Mouse (Mus musculus) kidney, embryonic 15.5 days (tissue): ENCODE results near the gene Lrrc28. TPM values are rescaled to one million over a fixed set of nuclear protein-coding genes. Genes with fewer than 3 reads are reported as not detected.

Experiments used
- ATAC-seq: fragments of 200-750 bp; cut with Nextera tagmentation; replicated peaks from 2 replicates; pipeline ENCODE4 v1.8.0; 2017; ENCODE audit warnings: moderate TSS enrichment; ENCODE audit not compliant: low FRiP score
- H3K27ac ChIP-seq: fragments of 300-500 bp; sonication (generic); 2 replicates; pipeline ENCODE4 v1.5.1; 2015; ENCODE audit warnings: mild to moderate bottlenecking, inconsistent platforms
- H3K27me3 ChIP-seq: fragments of 300-500 bp; sonication (generic); 2 replicates; pipeline ENCODE4 v1.6.1; 2015; ENCODE audit warnings: inconsistent platforms
- H3K36me3 ChIP-seq: fragments of 300-500 bp; sonication (generic); 2 replicates; pipeline ENCODE4 v1.6.1; 2015; ENCODE audit warnings: inconsistent platforms
- H3K4me1 ChIP-seq: fragments of 300-500 bp; sonication (generic); 2 replicates; pipeline ENCODE4 v1.6.1; 2015; ENCODE audit warnings: inconsistent platforms
- H3K4me2 ChIP-seq: fragments of 300-500 bp; sonication (generic); 2 replicates; pipeline ENCODE4 v1.6.1; 2015; ENCODE audit warnings: moderate library complexity, mild to moderate bottlenecking, inconsistent platforms
- H3K4me3 ChIP-seq: fragments of 300-500 bp; sonication (generic); replicated peaks from 2 replicates; pipeline ENCODE4 v1.5.1; 2015; ENCODE audit warnings: mild to moderate bottlenecking, inconsistent platforms
- H3K9ac ChIP-seq: fragments of 300-500 bp; sonication (generic); 2 replicates; pipeline ENCODE4 v1.6.1; 2015; ENCODE audit warnings: mild to moderate bottlenecking, inconsistent platforms
- H3K9me3 ChIP-seq: fragments of 300-500 bp; sonication (generic); replicated peaks from 2 replicates; pipeline ENCODE4 v1.6.1; 2016; ENCODE audit warnings: inconsistent platforms
- WGBS: fragments of 180-500 bp; shearing (Covaris S2); methylation state at CpG from one replicate; pipeline ENCODE4 v1.1.7; 2015; ENCODE audit warnings: mixed read lengths; 5-methylcytosine and 5-hydroxymethylcytosine counted together
- polyA plus RNA-seq: library from polyadenylated mRNA; unstranded; fragments of >200 nt; fragmentation: Nextera tagmentation; extraction: Ambion mirVana; gene quantifications from 2 replicates; pipeline ENCODE4 v1.2.1, GENCODE M21; 2015

Lrrc28 gene
- polyA plus RNA-seq, 1 experiment from 2014 or later: 15.3 TPM

GRCm38 (mm10) chr7:67549073-67549561 is 96.0 kb downstream of the Lrrc28 start:
- Histone ChIP-seq H3K9me3 (no peaks in the 10 kb centered on the region), H3K4me3 (no peak overlapping the region), H3K27me3 (no peaks in the 10 kb centered on the region), H3K36me3 (no peaks in the 10 kb centered on the region), H3K4me2 (no peak overlapping the region), H3K9ac (no peak overlapping the region), H3K27ac (no peak overlapping the region), H3K4me1 (no peaks in the 10 kb centered on the region)
- ATAC-seq: peak; percentile 79; the same call in 1 of the 2 replicates
- 20% methylated on average over 6 of the region's 6 CpGs for WGBS

DNA sequence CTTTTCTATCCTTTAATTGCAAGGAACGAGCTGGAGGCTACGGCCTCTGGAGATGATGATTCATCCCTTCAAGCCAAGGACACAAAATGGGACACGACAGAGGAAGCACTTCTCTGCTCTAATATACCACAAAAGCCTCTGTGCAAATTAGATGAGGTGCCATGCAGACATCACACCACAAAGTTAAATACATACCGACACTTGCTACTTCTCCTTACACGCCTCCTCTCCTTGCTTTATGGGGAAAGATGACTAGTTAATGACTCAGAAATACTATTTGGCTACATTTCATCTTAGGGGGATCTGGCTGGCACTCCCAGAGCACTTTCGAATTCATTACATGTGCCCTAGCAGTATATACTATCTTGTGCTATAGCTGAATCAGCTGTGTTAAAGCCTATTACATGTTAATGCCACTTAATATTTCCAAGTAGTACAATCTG is 96.4 kb downstream of the Lrrc28 start:
- Histone ChIP-seq H3K4me1 (no peaks in the 10 kb centered on the region), H3K4me2 (no peak overlapping the region), H3K36me3 (no peaks in the 10 kb centered on the region), H3K4me3 (no peak overlapping the region), H3K27ac (no peak overlapping the region), H3K9ac (no peak overlapping the region), H3K9me3 (no peaks in the 10 kb centered on the region), H3K27me3 (no peaks in the 10 kb centered on the region)
- WGBS: 81% methylated on average over 6 of the region's 6 CpGs
- no peak for ATAC-seq

GRCm38 (mm10) chr7:67546282-67546681 is 98.8 kb downstream of the Lrrc28 start:
- Histone ChIP-seq H3K36me3 (no peaks in the 10 kb centered on the region), H3K4me2 (no peak overlapping the region), H3K4me3 (no peak overlapping the region), H3K27ac (no peak overlapping the region), H3K9ac (no peak overlapping the region), H3K4me1 (no peaks in the 10 kb centered on the region), H3K27me3 (no peaks in the 10 kb centered on the region), H3K9me3 (no peaks in the 10 kb centered on the region)
- no peak for ATAC-seq
- WGBS: 87% methylated on average over 5 of the region's 5 CpGs

DNA sequence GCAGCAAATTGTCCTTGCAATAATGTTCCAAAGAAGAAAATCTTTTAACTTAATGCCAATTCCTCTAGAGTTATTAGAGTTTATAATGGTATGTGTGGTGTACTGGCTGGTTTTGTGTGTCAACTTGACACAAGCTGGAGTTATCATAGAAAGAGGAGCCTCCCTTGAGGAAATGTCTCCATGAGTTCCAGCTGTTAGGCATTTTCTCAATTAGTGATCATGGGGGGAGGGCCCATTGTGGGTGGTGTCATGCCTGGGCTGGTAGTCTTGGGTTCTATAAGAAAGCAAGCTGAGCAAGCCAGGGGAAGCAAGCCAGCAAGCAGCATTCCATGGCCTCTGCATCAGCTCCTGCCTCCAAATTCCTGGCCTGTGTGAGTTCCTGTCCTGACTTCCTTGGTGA is 100.5 kb downstream of the Lrrc28 start:
- no peaks in the 10 kb centered on the region for H3K9me3 ChIP-seq
- no peak overlapping the region for H3K9ac ChIP-seq
- H3K27ac ChIP-seq: no peak overlapping the region
- H3K4me3 ChIP-seq: no peak overlapping the region
- H3K36me3 ChIP-seq: no peaks in the 10 kb centered on the region
- H3K4me2 ChIP-seq: no peak overlapping the region
- no peaks in the 10 kb centered on the region for H3K27me3 ChIP-seq
- H3K4me1 ChIP-seq: no peaks in the 10 kb centered on the region
- no peak for ATAC-seq

- 77% methylated on average over 6 of the region's 6 CpGs for WGBS
- Histone ChIP-seq H3K27me3 (no peaks in the 10 kb centered on the region), H3K4me3 (no peak overlapping the region), H3K4me1 (no peaks in the 10 kb centered on the region), H3K27ac (no peak overlapping the region), H3K36me3 (no peaks in the 10 kb centered on the region), H3K9ac (no peak overlapping the region), H3K4me2 (no peak overlapping the region), H3K9me3 (no peaks in the 10 kb centered on the region)
- no peak for ATAC-seq
Measured at GRCm38 (mm10) chr7:67543641-67544040, 101.4 kb downstream of the Lrrc28 start.

DNA sequence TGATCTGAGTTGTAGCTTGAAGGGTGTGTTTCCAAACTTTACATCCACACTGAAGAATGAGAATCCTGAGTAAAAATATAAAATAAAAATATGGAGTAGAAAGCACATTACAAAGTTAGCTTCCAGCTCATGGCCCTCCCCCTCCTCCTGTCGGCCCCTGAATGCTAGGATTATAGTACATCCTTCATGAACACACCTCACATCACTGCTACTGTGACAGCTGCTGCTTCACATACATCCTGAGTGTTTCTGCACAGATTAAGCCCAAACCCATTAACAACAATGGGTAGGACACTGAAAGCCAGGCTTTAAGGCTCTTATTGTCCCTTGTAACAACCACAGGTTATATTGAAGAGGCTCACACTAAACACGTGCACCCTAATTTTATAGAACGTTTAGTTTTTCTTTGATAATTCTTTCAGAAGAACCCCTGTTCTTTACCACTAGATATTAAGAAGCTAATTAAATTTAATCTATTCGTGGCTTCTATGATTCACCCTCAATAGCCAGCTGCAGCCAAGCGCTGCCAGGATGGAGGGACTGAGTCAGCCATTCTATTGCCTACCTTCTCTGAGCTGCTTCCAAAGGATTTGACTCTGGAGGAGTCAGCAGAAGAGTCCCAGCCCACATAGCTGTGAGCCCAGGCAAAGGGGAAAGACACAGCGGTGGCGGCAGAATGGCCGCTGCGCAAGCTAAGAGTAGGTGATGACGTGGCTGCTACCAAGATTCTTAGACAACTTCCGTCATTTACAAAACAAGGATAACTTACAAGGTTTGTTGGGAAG is 108.3 kb downstream of the Lrrc28 start:
- Histone ChIP-seq H3K27ac (no peak overlapping the region), H3K27me3 (no peaks in the 10 kb centered on the region), H3K9ac (no peak overlapping the region), H3K36me3 (no peaks in the 10 kb centered on the region), H3K4me1 (no peaks in the 10 kb centered on the region), H3K4me3 (no peak overlapping the region), H3K4me2 (no peak overlapping the region), H3K9me3 (no peaks in the 10 kb centered on the region)
- 91% methylated on average over 11 of the region's 11 CpGs for WGBS
- ATAC-seq: no peak

DNA sequence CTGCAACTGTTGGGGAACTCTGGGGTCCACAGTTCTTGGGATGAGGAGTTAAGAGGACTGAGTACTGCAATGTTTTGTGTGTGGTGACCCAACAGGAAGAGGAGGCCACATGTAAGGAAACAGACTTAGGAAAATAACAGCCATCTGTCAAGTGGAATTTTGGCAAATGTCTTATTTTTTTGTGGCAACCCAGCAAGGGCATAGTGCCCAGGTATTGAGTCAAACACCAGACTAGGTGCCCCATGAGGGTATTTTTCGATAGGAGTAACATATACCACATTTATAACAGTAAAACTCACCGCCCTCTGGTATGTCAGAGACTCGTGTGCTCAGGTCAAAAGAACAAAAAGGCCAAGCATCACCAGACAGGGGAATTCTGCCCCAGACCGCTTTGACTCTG is 109.1 kb downstream of the Lrrc28 start:
- Histone ChIP-seq H3K9ac (no peak overlapping the region), H3K27me3 (no peaks in the 10 kb centered on the region), H3K4me2 (no peak overlapping the region), H3K36me3 (no peaks in the 10 kb centered on the region), H3K4me1 (no peaks in the 10 kb centered on the region), H3K9me3 (no peaks in the 10 kb centered on the region), H3K27ac (no peak overlapping the region), H3K4me3 (no peak overlapping the region)
- WGBS: 73% methylated on average over 4 of the region's 4 CpGs
- no peak for ATAC-seq

DNA sequence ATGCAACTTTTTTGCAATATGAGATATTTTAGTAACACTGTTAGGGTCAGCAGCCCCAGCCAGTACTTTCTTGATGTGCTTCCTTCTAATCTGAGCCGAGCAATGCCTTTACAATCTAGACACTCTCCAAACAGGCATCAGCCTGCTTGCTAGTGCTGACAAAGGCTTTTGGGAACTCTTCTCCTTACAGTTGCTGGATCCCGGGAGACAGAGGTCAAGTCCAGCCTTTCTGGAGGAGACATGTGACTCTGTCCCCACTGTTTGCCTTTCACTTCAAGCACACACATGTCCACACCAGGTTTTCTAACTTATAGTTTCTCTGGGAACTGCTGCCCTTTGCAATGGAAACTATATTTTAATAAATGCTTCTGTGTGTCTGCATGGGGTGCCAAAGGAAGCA is 114.1 kb downstream of the Lrrc28 start:
- no peaks in the 10 kb centered on the region for H3K27me3 ChIP-seq
- H3K9ac ChIP-seq: no peak overlapping the region
- ATAC-seq: no peak
- WGBS: 49% methylated on average over 2 of the region's 2 CpGs
- no peaks in the 10 kb centered on the region for H3K9me3 ChIP-seq
- H3K4me1 ChIP-seq: peaks cover 5% of the 10 kb centered on the region; the same call in 1 of the 2 replicates
- H3K36me3 ChIP-seq: no peaks in the 10 kb centered on the region
- no peak overlapping the region for H3K4me2 ChIP-seq
- no peak overlapping the region for H3K4me3 ChIP-seq
- no peak overlapping the region for H3K27ac ChIP-seq

DNA sequence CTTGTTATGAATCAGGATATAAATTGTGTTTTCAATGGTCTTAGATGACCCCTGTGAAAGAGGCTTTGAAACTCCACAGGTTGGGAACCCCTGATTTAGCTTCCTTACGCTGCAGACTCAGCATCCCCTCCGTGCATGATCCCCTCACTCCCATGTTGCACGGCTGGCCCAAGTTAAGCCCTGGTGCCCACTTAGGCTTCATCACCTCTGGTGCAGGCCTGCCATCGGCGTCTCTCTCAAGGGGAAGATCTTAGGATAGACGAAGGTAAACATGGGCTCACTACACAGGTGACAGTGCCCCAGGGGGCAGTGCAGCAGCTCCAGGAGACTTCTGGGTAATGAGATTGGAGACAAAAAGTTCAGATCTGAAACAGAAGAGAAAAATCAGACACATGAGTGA is 115.7 kb downstream of the Lrrc28 start:
- Histone ChIP-seq H3K9ac (no peak overlapping the region), H3K4me3 (no peak overlapping the region), H3K36me3 (no peaks in the 10 kb centered on the region), H3K4me2 (no peak overlapping the region), H3K4me1 (peaks cover 5% of the 10 kb centered on the region; the same call in 1 of the 2 replicates), H3K27ac (no peak overlapping the region), H3K27me3 (no peaks in the 10 kb centered on the region), H3K9me3 (no peaks in the 10 kb centered on the region)
- ATAC-seq: no peak
- WGBS: 79% methylated on average over 6 of the region's 6 CpGs

DNA sequence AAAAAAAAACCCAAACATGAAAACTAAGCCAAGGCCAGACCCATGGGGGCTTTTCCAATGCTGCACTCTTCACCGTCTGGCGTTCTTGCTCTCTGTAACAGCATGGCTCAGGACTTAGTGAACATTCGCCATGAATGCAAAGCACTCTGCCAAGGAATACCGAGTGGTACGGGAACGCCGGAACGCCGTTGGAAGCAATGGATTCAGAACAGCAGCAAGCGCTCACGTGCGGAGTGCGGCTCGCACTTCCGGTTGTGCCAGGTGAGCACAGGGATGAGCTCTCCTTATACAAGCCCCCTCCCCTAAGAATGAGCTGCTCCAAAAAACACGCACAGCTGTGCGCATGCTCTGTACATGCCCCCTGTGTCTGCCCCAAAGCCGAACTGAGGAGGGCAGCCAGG is 116.2 kb downstream of the Lrrc28 start:
- Histone ChIP-seq H3K4me1 (peaks cover 5% of the 10 kb centered on the region; the same call in 1 of the 2 replicates), H3K4me3 (no peak overlapping the region), H3K27ac (no peak overlapping the region), H3K9me3 (no peaks in the 10 kb centered on the region), H3K27me3 (no peaks in the 10 kb centered on the region), H3K36me3 (no peaks in the 10 kb centered on the region), H3K9ac (no peak overlapping the region), H3K4me2 (no peak overlapping the region)
- WGBS: 96% methylated on average over 18 of the region's 18 CpGs
- ATAC-seq: no peak

DNA sequence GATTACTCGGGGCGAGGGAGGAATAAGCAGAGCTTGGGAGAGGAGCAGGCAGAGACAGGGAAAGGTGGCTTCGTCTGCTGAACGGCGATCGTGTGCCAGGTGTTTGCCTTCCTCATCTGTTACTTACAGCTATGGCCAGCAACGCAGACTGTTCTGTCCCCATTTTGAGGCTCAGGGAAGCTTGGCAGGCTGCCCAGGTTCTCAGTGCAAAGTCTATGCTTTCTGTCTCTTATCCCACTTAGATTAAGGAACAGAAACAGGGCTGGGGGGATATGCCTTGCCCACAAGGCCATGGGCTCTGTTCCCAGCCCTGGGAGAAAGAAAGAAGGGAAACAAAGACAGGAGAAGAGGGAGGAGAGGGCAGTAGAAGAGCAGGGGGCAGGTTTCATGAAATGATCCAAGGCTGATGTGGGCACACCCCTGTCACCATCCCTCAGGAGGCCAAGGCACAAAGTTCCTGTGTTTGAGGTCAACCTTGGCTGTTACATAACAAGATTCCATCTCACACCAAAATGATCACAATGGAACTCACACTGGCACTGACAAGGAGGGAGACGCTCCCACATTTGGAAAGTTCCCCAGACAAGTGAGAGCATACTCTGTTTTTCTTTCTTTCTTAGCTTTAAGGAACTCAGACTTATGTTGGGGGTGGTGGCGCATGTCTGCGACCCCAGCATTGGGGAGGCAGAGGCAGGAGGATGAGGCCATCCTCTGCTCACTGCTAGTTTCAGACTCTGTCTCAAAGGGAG is 116.8 kb downstream of the Lrrc28 start:
- H3K4me3 ChIP-seq: no peak overlapping the region
- H3K4me2 ChIP-seq: no peak overlapping the region
- H3K27ac ChIP-seq: no peak overlapping the region
- H3K4me1 ChIP-seq: peaks cover 5% of the 10 kb centered on the region; the same call in 1 of the 2 replicates
- H3K27me3 ChIP-seq: no peaks in the 10 kb centered on the region
- no peaks in the 10 kb centered on the region for H3K36me3 ChIP-seq
- no peak for ATAC-seq
- 77% methylated on average over 10 of the region's 10 CpGs for WGBS
- H3K9me3 ChIP-seq: no peaks in the 10 kb centered on the region
- no peak overlapping the region for H3K9ac ChIP-seq

- peaks cover 5% of the 10 kb centered on the region; the same call in 1 of the 2 replicates for H3K4me1 ChIP-seq
- no peak overlapping the region for H3K27ac ChIP-seq
- no peak overlapping the region for H3K4me2 ChIP-seq
- no peaks in the 10 kb centered on the region for H3K9me3 ChIP-seq
- WGBS: 86% methylated on average over 3 of the region's 3 CpGs
- no peak overlapping the region for H3K4me3 ChIP-seq
- ATAC-seq: no peak
- H3K36me3 ChIP-seq: no peaks in the 10 kb centered on the region
- H3K9ac ChIP-seq: no peak overlapping the region
- H3K27me3 ChIP-seq: no peaks in the 10 kb centered on the region
Measured at GRCm38 (mm10) chr7:67525886-67526580, 119.0 kb downstream of the Lrrc28 start.
